Mouse (Mus musculus) CH12.LX (cell line): ENCODE measurements at regions not wholly inside any gene's neighbourhood (a gene's known extent, or its start where the extent isn't known, plus 50 kb on each side); places are given as distances from the start of the nearest gene placed in this dataset.

Source experiments
- CTCF ChIP-seq, 2 experiments: IDR thresholded peaks in 1 of 2; conservative IDR thresholded peaks in 1 of 2; 2 replicates each; pipeline ENCODE4 v1.5.1; 2011 to 2012; ENCODE audit warnings: low read depth in 2 of 2, low read length in 2 of 2, improper control_type of control experiment in 1 of 2, inconsistent platforms in 1 of 2, mild to moderate bottlenecking in 1 of 2, moderate library complexity in 1 of 2
- MAX ChIP-seq: IDR thresholded peaks from 2 replicates; pipeline ENCODE4 v1.6.1; 2011; ENCODE audit warnings: low read length, improper control_type of control experiment
- NELFE ChIP-seq: IDR thresholded peaks from 2 replicates; pipeline ENCODE4 v1.6.1; 2011; ENCODE audit warnings: low read depth, low read length, improper control_type of control experiment
- POLR2A ChIP-seq: IDR thresholded peaks from 2 replicates; pipeline ENCODE4 v1.6.1; 2011; ENCODE audit warnings: low read depth, mild to moderate bottlenecking, improper control_type of control experiment, low read length
- TBP ChIP-seq: conservative IDR thresholded peaks from 2 replicates; pipeline ENCODE4 v1.6.1; 2011; ENCODE audit warnings: low read depth, low read length, improper control_type of control experiment
- ZNF384 ChIP-seq: IDR thresholded peaks from 2 replicates; pipeline ENCODE4 v1.6.1; 2012; ENCODE audit warnings: low read depth, low read length, improper control_type of control experiment, inconsistent platforms

- TF ChIP-seq CTCF (conservative IDR thresholded peaks at IDR 0.05 in 1 of 2, IDR thresholded peaks at IDR 0.05 in 1 of 2; ENCODE audit: low read depth in 2 of 2, low read length in 2 of 2) = no peak
- no peak for TF ChIP-seq NELFE
- TF ChIP-seq POLR2A = no peak
- no peak for TF ChIP-seq TBP
- TF ChIP-seq MAX = no peak
- no peak for TF ChIP-seq ZNF384
Observed at GRCm38 (mm10) chr13:52334962-52335361, 196.1 kb downstream of the Diras2 start.
